Mouse (Mus musculus): ENCODE measurements around the gene Zfp961.
"Not testable (repeated sequence)": the region's sequence is repeated elsewhere in the genome, so short reads cannot be mapped to it uniquely, and the experiment has no call there.

Zfp961 gene

DNA sequence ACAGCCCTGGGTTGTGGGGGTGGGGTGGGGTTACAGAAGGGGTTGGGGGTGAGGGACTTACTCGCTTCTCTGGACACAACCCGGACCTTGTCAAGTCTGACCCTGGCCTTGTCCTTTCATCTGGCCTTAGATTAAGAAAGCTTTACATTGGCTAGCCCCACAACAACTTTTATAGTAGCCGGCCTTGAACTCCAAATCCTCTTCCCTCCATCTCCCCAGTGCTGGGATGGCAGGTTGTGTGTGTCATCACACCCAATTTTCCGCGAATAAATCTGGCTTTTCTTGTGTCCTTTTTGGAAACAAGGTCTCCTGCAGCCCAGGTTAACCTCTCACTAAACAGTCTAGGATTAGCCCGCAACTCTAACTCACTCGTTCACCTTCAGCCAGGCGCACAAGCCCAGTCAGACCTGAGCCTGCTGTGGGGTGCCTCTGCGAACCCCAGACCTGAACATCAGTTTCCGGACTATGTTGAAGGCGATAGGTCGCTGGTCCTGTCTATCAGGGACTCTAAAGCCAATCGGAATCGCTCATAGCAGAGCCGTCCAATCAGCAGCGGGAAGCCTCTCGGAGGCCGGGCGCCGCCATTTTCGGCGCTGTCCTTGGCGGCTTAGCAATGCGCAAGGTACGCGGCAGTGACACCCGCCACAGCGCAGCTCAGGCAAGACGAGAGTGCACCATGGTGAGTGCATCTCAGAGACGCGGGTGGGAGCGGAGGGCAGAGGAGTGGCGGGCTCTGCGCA lies at the start of gene Zfp961:
TSS of gene Zfp961 (plus strand) at position 557 of the 740 bp plus-strand sequence.
- DNase-seq (ENCODE audit: low spot score), result peak; percentile 98

DNA sequence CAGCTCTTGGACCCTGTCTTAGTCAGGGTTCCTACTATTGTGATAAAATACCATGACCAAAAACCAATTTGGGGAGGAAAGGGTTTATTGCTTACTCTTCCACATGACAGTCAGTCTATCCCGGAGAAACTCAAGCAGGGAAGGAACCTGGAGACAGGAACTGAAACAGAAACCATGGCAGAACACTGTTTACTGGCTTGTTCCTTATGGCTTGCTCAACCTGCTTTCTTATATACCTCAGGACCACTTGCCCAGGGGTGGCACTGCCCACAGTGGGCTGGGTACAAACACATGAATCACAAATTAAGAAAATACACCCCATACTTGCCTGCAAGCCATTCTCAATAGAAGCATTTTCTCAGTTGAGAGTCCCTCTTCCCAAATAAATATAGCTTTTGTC lies 47.8 kb upstream of the Zfp961 start:
- not testable (repeated sequence) for DNase-seq (ENCODE audit: low spot score)

DNA sequence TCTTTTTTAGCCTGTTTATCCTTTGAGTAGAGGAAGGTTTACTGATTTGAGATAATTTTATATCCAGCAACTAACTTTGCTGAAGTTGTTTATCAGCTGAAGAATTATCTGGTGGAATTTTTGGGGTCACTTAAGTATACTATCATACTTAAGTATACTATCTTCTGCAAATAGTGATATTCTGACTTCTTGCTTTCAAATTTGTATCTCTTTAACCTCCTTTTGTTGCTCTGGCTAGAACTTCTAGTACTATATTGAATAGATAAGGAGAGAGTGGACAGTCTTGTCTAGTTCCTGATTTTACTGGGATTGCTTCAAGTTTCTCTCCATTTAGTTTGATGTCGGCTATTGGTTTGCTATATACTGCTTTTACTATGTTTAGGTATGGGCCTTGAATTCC lies 44.0 kb upstream of the Zfp961 start:
- DNase-seq (ENCODE audit: low spot score), result no peak

DNA sequence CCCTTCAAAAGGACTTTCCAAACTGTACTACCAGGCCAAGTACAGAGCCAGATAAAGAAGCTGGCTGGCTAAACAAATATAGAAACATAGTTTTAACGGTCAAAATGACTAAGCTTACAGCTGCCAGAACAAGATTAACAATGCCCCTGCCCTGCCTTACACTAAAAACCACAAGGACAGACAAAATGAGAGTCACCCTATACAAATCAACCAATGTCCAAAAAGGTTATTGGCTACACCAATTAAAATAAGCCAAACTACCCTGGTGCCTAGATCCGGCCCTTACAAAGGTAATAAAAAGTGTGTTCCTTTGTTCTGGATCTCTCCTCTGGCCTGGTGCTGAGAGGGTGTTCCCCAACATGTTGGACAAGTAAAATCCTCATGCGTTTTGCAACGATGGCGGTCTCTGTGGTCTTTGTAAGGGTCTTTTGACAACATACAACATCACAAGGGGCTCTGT lies 43.0 kb upstream of the Zfp961 start:
- no peak for DNase-seq (ENCODE audit: low spot score)

DNA sequence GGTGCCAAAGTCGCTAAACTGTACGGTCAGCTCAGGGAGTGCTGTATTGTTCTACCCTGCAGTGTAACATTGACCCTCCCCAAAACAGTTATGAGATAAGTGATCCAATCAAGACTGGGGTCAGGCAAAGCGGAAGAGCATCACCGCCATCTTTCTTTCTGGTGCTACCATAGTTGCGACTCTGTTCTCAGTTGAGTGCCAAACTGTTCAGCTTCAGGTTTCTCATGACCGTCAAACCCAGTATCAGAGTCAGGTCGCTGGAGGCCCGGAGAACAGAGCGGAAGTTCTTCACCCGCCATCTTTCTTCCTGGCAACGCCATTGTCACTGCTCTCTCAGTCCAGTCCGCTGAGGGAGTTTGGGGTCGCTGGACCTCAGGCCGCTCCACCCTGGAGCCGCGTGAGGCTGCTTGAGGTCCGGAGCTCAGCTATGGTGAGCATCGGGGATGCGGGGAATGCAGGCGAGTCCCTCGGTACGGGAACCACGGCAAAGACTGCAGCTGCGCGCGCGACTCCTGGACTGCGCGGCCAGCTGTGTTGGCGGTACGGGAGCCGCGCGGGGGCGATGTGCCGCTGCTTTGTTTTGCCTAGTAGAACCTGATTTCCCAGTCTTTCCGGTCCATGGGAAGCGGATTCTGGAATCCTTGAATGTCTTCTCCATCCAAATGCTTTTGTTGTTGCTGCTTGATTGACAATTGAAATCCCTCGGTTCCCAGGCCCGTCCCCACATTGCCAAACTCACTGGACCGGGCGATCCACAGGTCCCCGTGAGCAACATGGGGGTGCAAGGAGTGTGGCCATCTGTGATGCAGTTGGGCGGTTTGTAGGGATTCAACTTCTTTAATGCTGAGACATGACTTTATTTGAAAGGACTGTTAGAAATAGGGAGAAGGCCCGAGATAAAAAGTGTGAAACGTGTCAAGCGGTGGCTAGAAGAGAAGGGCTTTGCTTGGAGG lies 42.3 kb upstream of the Zfp961 start, which contains the start of the genes Zfp882 and Zfp617:
TSS of gene Zfp882 (plus strand) at position 300 of the 953 bp plus-strand sequence.
TSS of gene Zfp617 (plus strand) at position 327 of the 953 bp plus-strand sequence.
- peak; percentile 84 for DNase-seq (ENCODE audit: low spot score)

DNA sequence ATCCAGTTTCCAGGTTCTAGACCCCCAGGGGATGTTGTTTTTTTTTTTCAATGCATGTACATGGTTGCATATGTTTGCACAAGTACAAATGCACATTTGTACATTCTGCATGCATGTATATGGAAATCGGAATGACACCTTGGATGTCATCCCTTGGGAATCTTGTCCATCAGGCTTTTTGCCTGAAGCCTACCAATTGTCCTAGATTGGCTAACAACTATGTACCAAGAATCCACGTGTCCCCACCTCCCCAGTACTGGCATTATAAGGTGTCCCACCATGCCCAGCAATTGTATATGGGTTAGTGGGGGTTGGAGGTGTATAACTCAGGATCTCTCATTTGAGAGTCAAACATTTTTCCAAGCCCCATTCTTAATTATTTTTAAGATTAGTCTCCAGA lies 38.6 kb upstream of the Zfp961 start:
- no peak for DNase-seq (ENCODE audit: low spot score)

DNA sequence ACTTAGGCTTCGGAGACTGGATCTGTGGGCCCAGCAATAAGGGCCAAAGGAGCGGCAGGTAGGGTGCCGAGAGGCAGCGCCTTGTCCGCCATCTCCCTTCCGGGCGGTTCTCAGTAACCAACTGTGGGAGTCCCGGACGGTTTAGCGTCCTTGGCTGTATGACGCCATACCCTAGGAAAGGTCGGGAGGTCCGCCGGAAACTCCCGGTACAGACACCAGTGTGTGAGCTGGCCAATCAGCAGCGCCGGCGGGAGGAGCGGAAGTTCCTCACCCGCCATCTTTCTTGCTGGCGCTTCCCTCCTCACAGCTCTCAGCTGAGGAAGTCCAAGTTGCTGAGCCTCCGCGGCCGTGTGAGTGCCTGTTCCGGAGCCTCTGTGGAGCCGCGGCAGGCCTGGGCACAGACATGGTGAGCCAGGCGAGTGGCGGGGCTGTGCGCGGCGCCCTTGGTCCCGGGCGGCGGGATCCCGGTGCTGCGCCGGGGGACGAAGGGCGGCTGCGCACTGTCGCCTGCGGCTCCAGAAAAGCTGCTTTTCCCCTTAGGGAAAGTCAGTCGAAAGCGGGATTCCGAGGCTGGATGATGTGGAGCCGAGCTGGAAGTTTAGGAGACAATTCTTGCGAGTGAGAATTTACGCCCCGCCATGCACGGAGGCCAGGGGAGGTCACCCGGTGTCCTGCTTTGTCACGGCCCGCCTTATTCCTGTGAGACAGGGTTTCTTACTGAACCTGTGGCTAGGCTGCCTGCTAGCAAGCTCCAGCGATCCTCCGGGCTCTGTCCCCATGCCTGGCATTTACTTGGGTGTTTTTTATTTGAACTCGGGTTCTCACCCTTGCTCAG lies 28.1 kb upstream of the Zfp961 start:
- DNase-seq (ENCODE audit: low spot score), result peak; percentile 95

DNA sequence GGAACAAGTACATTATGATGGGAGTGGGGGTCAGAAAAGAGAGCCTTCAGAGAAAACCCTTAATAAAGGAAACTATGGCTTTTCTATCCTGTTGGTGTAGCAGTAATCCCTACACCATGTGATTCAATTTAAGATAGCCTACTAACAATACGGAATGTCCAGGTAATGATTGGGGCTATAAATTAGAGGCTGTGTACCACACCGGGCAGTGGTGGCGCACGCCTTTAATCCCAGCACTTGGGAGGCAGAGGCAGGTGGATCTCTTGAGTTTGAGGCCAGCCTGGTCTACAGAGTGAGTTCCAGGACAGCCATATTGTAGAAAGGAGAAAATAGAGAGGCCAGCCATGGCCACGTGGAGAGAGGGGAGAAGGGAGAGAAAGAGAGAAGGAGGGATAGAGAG lies 25.0 kb upstream of the Zfp961 start:
- no peak for DNase-seq (ENCODE audit: low spot score)

DNA sequence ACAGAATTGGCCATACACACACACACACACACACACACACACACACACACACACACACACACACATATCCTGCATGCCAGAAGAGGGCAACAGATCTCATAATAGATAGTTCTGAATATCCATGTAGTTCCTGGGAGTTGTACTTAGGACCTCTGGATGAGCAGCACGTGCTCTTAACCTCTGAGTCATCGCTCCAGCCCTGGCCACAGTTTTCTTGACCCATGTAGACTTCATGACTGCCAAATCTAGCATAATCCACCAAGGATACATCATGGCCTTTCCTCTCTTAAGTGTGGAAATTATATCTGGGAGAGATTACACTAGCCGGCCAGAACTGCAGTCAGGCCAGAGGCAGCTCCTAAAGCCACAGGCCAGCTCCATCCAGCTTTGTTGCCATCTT lies 24.3 kb upstream of the Zfp961 start:
- DNase-seq (ENCODE audit: low spot score), result no peak

DNA sequence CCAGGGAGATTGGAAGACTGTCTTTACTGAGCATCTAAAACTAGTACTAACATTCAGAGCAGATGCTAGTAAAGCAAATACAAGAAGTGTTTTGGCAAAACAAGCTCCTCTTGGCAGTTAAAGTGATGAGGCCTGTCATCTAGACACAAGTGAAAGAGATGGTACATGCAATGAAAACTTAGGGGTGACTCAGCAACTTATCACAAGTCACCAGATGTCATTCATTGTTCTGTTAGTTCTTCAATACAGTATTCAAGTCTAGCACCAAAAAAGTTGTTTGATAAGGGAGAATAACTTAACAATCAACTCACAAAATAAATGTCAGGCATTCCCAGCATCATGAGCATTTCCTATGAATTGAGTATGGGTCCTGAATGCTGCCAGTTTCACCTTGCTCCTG lies 23.1 kb upstream of the Zfp961 start:
- DNase-seq (ENCODE audit: low spot score), result no peak

DNA sequence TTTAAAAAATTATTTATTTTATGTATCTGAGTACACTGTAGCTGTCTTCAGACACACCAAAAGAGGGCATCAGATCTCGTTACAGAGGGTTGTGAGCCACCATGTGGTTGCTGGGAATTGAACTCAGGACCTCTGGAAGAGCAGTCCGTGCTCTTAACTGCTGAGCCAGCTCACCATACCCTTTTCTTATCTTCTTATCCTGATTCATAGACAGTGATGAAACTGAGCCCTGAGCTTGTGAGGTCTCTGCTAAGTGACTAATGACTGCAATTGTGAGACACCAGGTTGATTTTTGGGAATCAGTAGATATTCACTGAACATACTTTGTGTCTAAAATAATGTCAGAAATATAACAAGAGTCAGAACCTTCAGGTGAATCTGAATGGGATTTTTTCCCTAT lies 12.8 kb upstream of the Zfp961 start:
- DNase-seq (ENCODE audit: low spot score), result not testable (repeated sequence)

DNA sequence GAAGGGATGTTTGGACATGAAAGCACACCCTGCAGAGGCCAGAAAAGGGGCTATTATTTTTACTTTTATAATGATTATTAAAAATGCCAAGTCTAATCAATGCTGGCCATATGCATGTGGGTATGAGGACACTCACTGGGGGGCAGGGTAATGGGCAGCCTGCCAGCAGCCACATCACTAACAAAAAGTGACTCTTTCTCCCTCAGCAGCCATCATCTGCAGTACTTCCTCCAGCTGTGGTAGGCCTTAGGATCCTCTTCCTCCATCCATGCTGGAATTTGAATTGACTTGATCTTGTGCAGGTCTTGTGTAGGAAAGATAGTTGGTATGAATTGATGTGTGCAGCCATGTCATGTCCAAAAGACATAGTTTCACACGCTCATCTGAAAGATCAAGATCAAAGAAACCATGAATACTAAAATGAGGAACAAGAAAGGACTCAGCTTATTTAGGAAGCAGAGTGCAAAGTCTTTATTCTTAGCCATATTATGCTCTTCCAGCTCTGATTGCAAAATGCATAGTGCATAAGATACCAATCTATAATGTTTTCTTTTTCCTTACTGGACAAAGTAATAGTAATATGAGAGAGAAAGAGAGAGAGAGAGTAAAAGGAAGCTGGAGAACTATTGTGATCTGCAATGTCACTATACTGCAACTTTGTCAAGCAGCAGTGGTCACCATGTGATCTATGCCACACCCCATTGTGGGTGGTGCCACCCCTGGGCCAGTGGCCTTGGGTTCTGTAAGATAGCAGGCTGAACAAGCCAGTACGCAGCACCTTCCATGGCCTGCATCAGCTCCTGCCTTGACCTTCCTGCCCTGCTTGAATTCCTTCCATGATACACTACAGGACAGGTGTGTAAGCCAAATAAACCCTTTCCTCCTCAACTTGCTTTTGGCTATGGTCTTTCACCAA lies 10.3 kb upstream of the Zfp961 start:
- no peak for DNase-seq (ENCODE audit: low spot score)

DNA sequence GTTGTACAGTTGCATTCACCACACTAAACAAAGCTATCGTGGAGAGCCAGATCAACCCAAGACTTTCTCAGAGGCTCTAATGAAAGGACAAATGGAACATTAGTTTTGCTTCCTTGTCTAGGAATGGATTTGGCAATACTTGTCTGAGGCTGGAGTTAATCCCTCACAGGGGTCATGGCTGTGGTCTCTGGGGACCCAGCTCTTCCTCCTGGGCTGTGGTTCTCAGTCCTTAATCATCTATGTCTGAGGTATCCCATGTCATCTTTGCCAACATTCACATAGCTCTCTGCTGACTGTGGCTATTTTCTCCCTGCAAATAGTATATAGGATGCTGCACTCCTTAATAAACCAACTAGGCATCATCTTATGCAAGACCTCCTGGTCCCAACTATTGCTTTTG lies 9.1 kb upstream of the Zfp961 start:
- no peak for DNase-seq (ENCODE audit: low spot score)

DNA sequence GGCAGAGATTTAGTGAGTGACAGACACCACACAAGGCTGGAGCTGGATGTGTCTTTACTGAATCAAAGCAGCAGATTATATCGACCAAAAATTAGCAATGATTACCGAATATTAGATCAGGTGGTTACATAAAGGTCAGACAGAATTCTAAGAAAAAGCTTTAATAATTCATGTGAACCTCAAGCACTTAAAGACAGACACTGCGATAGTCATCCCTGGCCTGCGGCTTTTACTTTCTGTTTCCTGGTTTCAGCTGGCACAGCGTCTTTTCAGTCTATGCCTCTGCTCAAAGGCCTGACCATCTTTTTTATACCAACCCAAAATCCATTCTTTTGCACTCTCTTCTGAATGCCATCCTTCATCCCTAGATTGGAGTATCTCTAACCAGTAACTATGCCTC lies 2.2 kb upstream of the Zfp961 start:
- no peak for DNase-seq (ENCODE audit: low spot score)

DNA sequence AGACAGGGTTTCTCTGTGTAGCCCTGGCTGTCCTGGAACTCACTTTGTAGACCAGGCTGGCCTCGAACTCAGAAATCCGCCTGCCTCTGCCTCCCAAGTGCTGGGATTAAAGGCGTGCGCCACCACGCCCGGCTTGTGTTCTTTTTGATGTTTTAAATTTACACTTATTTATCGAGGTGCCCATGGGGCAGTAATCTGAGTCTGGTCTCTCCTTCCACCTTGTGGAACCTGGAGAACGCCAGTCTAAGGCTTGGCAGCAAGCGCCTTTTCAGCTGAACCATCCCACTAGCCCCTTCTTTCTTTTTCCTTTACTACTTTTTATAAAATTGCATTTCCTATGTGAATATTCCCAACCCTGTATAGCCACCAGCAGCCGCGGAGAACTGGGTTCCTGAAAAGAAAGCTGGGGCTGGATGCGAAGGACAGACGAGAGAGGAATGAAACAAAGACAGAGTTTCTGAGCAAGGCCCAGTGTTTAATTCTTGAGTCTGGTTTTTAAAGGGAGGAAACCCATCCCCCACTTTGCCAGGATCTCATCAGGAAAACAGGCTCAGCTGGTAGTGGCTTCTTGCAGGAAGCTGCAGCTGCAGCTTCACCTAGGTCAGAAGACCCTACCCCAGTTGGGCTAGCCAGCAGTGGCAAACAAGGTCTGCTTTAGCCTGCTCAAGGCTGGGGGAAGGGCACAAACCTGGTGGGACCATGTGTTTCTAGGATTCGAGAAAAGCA lies 761 bp downstream of the Zfp961 start:
- peak; percentile 61 for DNase-seq (ENCODE audit: low spot score)

DNA sequence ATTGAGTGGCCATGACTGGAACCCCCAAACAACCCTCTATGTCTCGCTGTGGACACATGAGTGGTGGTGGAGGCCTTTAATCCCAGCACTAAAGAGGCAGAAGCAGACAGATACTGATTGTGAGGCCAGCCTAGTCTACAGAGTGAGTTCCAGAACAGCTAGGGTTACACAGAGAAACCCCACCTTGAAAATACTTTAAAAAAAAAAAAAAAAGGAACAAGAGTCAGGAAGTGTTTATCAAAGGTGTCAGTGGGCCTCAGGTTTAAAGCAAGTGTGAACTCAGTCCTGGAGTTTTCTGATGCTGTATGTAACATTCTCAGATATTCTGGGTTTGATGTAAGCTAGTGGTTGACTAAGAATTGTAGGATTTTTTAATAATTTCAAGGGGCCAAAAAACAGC lies 1.7 kb downstream of the Zfp961 start:
- no peak for DNase-seq (ENCODE audit: low spot score)

DNA sequence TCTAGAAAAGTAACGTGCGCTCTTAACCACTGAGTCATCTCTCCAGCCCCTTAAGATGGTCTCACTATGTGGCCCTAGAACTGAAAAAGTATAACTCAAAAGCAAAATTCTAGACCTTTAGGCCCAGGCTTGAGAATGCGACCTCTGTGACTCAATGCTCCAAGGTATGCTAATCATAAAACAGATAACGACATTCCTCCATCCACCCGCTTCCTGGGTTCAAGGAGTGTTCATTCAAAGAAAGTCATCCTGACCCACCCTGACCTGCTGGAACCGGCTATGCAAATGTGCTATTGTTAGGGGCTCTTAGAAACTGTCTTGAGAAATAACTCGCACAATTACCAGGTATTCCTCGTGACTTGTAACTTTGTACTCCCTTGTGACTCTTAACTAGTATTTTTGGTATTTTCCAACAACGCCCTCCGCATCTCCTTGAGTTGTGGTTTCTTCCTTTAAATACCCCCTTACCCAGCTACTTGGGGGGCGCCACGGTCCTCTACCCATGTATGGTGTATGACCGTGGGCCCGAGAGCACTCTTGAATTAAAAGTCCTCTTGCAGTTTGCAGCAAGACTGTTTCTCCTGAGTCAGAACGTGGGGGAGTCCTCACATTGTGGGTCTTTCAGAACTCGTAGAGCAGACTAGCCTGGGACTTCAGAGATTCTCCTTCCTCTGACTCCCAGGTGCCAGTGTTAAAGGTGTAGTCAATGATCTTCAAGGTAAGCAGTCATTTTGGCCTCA lies 2.3 kb downstream of the Zfp961 start:
- DNase-seq (ENCODE audit: low spot score), result not testable (repeated sequence)

DNA sequence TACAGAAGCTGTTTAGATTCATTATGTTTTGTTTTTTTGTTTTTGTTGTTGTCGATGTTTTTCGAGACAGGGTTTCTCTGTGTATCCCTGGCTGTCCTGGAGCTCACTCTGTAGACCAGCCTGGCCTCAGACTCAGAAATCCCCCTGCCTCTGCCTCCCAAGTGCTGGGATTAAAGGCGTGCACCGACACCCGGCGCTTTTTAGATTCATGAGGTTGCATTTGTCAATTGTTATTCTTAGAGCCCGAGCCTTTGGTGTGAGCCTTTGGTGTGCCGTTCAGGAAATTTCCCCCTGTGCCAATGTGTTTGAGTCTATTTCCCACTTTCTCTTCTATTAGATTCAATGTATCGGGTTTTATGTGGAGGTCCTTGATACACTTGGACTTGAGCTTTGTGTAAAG lies 3.8 kb downstream of the Zfp961 start:
- DNase-seq (ENCODE audit: low spot score), result no peak

DNA sequence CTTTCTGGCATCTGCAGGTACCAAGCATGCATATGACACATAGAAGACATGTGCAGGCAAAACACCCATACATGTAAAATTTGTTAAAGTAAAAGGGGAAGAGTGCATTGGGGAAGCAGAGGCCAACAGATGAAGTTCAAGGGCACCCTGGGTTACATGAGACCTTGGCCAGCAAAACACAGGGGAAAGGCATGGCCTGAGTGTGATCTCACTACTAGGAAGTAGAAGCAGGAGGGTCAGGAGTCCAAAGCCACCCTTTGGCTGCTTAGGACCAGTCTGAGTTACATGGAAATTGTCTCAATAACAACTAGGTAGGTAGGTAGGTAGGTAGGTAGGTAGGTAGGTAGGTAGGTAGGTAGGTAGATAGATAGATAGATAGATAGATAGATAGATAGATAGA lies 9.6 kb downstream of the Zfp961 start:
- no peak for DNase-seq (ENCODE audit: low spot score)

DNA sequence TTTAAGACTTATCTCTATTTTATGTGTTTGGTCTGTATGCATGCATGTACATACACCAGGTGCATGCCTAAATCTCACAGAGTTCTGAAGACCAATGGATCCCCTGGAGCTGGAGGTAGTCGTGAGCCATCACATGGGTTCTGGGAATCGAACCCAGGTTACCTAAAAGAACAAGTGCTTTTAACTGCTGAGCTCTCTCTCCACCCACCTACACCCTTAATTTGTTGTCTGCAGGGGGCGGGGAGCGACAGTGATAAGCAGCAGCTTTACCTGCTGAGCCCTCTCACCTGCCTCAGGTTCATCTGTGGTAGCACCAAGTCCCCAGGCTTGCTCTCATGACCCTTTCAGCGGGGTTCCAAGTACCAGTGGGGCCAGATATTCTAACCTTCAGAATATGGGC lies 11.0 kb downstream of the Zfp961 start:
- DNase-seq (ENCODE audit: low spot score), result no peak

All from testis, postnatal 14 days (tissue).